Mouse (Mus musculus) neural tube, embryonic 11.5 days (tissue): ENCODE results near the gene Wfdc6a. TPM values are rescaled to one million over a fixed set of nuclear protein-coding genes. Genes with fewer than 3 reads are reported as not detected.
"Not testable (repeated sequence)": the region's sequence is repeated elsewhere in the genome, so short reads cannot be mapped to it uniquely, and the experiment has no call there.

ENCODE experiments used
- ATAC-seq: fragments of 200-750 bp; cut with Nextera tagmentation; 2 replicates; pipeline ENCODE4 v1.8.0; 2017; ENCODE audit warnings: moderate number of reproducible peaks, mild to moderate bottlenecking, moderate TSS enrichment, moderate library complexity; ENCODE audit not compliant: insufficient read depth, low FRiP score, low TSS enrichment
- DNase-seq: peaks from one replicate; pipeline ENCODE4 v3.0.0-alpha.2; 2015; ENCODE audit warnings: low spot score
- H3K27ac ChIP-seq: fragments of 300-500 bp; sonication (generic); 2 replicates; pipeline ENCODE4 v1.5.1; 2014; ENCODE audit warnings: low read depth, mild to moderate bottlenecking, low read length
- H3K27me3 ChIP-seq: fragments of 300-500 bp; sonication (generic); 2 replicates; pipeline ENCODE4 v1.6.1; 2014; ENCODE audit warnings: mild to moderate bottlenecking, low read length, mixed read lengths; ENCODE audit not compliant: control insufficient read depth, insufficient read depth
- H3K36me3 ChIP-seq: fragments of 300-500 bp; sonication (generic); 2 replicates; pipeline ENCODE4 v1.6.1; 2014; ENCODE audit warnings: mild to moderate bottlenecking, low read length, moderate library complexity, mixed read lengths; ENCODE audit not compliant: control insufficient read depth, insufficient read depth
- H3K4me1 ChIP-seq: fragments of 300-500 bp; sonication (generic); 2 replicates; pipeline ENCODE4 v1.6.1; 2014; ENCODE audit warnings: low read length, mixed read lengths; ENCODE audit not compliant: control insufficient read depth, insufficient read depth
- H3K4me2 ChIP-seq: fragments of 300-500 bp; sonication (generic); 2 replicates; pipeline ENCODE4 v1.6.1; 2014; ENCODE audit warnings: low read depth, mild to moderate bottlenecking, moderate library complexity
- H3K4me3 ChIP-seq: fragments of 300-500 bp; sonication (generic); 2 replicates; pipeline ENCODE4 v1.5.1; 2014; ENCODE audit warnings: low read depth, low read length
- H3K9ac ChIP-seq: fragments of 300-500 bp; sonication (generic); 2 replicates; pipeline ENCODE4 v1.6.1; 2014; ENCODE audit warnings: mild to moderate bottlenecking, low read length
- H3K9me3 ChIP-seq: fragments of 300-500 bp; sonication (generic); 2 replicates; pipeline ENCODE4 v1.6.1; 2016; ENCODE audit warnings: low read length; ENCODE audit not compliant: control insufficient read depth
- WGBS: fragments of 180-500 bp; shearing (Covaris S2); extraction: QIAGEN DNeasy Blood & Tissue Kit; methylation state at CpG from one replicate; pipeline ENCODE4 v1.1.7; 2014; 5-methylcytosine and 5-hydroxymethylcytosine counted together
- polyA plus RNA-seq: library from polyadenylated mRNA; unstranded; fragments of >200 nt; fragmentation: Nextera tagmentation; extraction: Ambion mirVana; gene quantifications from 2 replicates; pipeline ENCODE4 v1.2.1, GENCODE M21; 2014

Wfdc6a gene
- polyA plus RNA-seq: not detected in 2 replicates

GRCm38 (mm10) chr2:164585025-164585725, at the start of gene Wfdc6a:
Wfdc6a (minus strand) TSS chr2:164585447.
- WGBS: 76% methylated on average over 13 of the region's 13 CpGs
- DNase-seq, H3K4me3 ChIP-seq, H3K4me1 ChIP-seq, H3K9ac ChIP-seq, ATAC-seq, H3K27me3 ChIP-seq, H3K27ac ChIP-seq, H3K9me3 ChIP-seq, H3K36me3 ChIP-seq, H3K4me2 ChIP-seq: not testable (repeated sequence)

DNA sequence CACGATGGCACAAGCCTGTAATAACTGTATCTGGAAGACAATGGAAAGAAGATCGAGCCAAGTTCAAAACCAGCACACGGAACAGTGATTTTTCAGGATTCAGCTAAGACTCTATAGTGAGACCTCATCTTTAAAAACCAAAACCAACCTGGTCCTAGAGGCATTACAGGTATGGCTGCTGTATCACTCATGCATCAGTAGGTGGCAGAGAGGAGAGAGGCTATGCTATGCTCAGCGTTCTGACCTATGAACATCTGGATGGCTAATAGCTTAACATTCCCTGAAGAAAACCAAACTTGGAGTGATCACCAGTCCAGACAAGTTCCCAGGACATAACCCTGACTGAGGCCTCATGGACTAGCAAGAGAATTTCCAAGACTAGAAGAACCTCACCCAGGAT, 36.5 kb upstream of the Wfdc6a start:
- Histone ChIP-seq H3K4me3 (no peak overlapping the region), H3K9me3 (no peaks in the 10 kb centered on the region), H3K27ac (no peak overlapping the region), H3K27me3 (no peaks in the 10 kb centered on the region), H3K4me2 (no peak overlapping the region), H3K36me3 (no peaks in the 10 kb centered on the region), H3K4me1 (no peaks in the 10 kb centered on the region), H3K9ac (no peak overlapping the region)
- 82% methylated on average over 4 of the region's 4 CpGs for WGBS
- DNase-seq (no peak), ATAC-seq (no peak)

- DNase-seq (no peak), ATAC-seq (no peak)
- H3K4me2 ChIP-seq: no peak overlapping the region
- 82% methylated on average over 5 of the region's 5 CpGs for WGBS
- no peaks in the 10 kb centered on the region for H3K36me3 ChIP-seq
- no peak overlapping the region for H3K9ac ChIP-seq
- no peak overlapping the region for H3K27ac ChIP-seq
- H3K9me3 ChIP-seq: no peaks in the 10 kb centered on the region
- H3K4me3 ChIP-seq: no peak overlapping the region
- H3K4me1 ChIP-seq: no peaks in the 10 kb centered on the region
- H3K27me3 ChIP-seq: no peaks in the 10 kb centered on the region
Observed at GRCm38 (mm10) chr2:164619050-164619449, 33.8 kb upstream of the Wfdc6a start.

GRCm38 (mm10) chr2:164615386-164615785, 30.1 kb upstream of the Wfdc6a start:
- 86% methylated on average over 3 of the region's 3 CpGs for WGBS
- Histone ChIP-seq H3K4me1 (no peaks in the 10 kb centered on the region), H3K27ac (no peak overlapping the region), H3K27me3 (no peaks in the 10 kb centered on the region), H3K4me2 (no peak overlapping the region), H3K9ac (no peak overlapping the region), H3K36me3 (no peaks in the 10 kb centered on the region), H3K9me3 (no peaks in the 10 kb centered on the region), H3K4me3 (no peak overlapping the region)
- DNase-seq: no peak
- no peak for ATAC-seq

DNA sequence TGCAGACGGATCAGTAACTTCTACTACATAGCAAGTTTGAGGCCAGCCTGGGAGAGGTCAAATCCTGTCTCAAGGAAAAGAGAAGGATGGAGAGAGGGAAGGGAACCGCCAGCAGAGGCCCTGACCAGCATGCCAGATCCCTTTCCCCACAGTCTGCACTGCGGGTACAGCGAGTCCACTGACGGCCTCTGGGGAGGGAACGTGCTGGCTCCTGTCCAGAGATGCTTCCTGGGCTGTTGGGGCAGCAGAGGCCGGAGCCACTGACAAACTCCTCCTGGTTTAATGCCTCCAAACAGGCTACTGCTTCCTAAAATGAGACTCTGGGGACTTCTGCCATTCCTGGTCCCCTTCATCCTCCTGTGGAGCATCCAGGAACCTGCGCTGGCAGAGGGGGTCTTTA, 28.2 kb upstream of the Wfdc6a start, which contains the start of the genes Wfdc6b and Wfdc8:
Gene Wfdc6b (plus strand): TSS at position 52 of the 400 bp plus-strand sequence.
Gene Wfdc8 (minus strand): TSS at position 156 of the 400 bp plus-strand sequence.
- WGBS: 74% methylated on average over 8 of the region's 8 CpGs

GRCm38 (mm10) chr2:164608781-164609180, 23.5 kb upstream of the Wfdc6a start:
- no peak for DNase-seq
- Histone ChIP-seq H3K9me3 (no peaks in the 10 kb centered on the region), H3K4me2 (no peak overlapping the region), H3K27me3 (no peaks in the 10 kb centered on the region), H3K4me3 (no peak overlapping the region), H3K9ac (no peak overlapping the region), H3K4me1 (no peaks in the 10 kb centered on the region), H3K36me3 (no peaks in the 10 kb centered on the region), H3K27ac (no peak overlapping the region)
- no peak for ATAC-seq
- WGBS: 78% methylated on average over 6 of the region's 6 CpGs

More for the DNA sequence above, 28.2 kb upstream of the Wfdc6a start, which contains the start of the genes Wfdc6b and Wfdc8:
- H3K27me3 ChIP-seq, ATAC-seq, H3K36me3 ChIP-seq, H3K9ac ChIP-seq, H3K4me3 ChIP-seq, H3K27ac ChIP-seq, H3K4me2 ChIP-seq, H3K9me3 ChIP-seq, DNase-seq, H3K4me1 ChIP-seq: not testable (repeated sequence)

- no peak overlapping the region for H3K27ac ChIP-seq
- no peaks in the 10 kb centered on the region for H3K27me3 ChIP-seq
- H3K9me3 ChIP-seq: no peaks in the 10 kb centered on the region; the same call in 1 of the 2 replicates
- 93% methylated on average over 8 of the region's 8 CpGs for WGBS
- H3K4me2 ChIP-seq: no peak overlapping the region
- DNase-seq (no peak), ATAC-seq (no peak)
- H3K4me1 ChIP-seq: no peaks in the 10 kb centered on the region
- no peak overlapping the region for H3K9ac ChIP-seq
- no peak overlapping the region for H3K4me3 ChIP-seq
- no peaks in the 10 kb centered on the region for H3K36me3 ChIP-seq
Observed at GRCm38 (mm10) chr2:164604411-164604810, 19.2 kb upstream of the Wfdc6a start.

GRCm38 (mm10) chr2:164603482-164603881, 18.2 kb upstream of the Wfdc6a start:
- ATAC-seq: no peak
- Histone ChIP-seq H3K4me1 (no peaks in the 10 kb centered on the region), H3K4me3 (no peak overlapping the region), H3K4me2 (no peak overlapping the region), H3K9me3 (no peaks in the 10 kb centered on the region; the same call in 1 of the 2 replicates), H3K9ac (no peak overlapping the region), H3K27ac (no peak overlapping the region), H3K27me3 (no peaks in the 10 kb centered on the region), H3K36me3 (no peaks in the 10 kb centered on the region)
- DNase-seq: no peak
- 88% methylated on average over 3 of the region's 3 CpGs for WGBS

DNA sequence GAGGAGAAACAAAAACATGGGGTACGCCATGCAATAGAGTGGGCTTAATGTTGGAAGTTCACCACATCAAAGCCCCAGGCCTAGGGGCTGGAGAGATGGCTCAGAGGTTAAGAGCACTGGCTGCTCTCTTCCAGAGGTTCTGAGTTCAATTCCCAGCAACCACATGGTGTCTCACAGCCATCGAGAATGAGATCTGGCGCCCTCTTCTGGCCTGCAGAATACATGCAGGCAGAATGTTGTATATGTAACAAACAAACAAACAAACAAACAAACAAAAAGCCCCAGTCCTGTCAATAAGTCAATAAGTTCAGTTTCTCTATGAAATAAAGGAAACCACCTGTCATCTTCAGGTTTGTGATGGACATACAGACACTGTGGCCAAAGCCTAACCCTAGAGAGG, 14.9 kb upstream of the Wfdc6a start:
- no peak for DNase-seq
- no peak overlapping the region for H3K4me3 ChIP-seq
- no peak overlapping the region for H3K9ac ChIP-seq
- H3K27ac ChIP-seq: no peak overlapping the region
- H3K4me2 ChIP-seq: no peak overlapping the region
- H3K4me1 ChIP-seq: no peaks in the 10 kb centered on the region
- no peak for ATAC-seq
- H3K27me3 ChIP-seq: no peaks in the 10 kb centered on the region
- no peaks in the 10 kb centered on the region; the same call in 1 of the 2 replicates for H3K9me3 ChIP-seq
- WGBS: 64% methylated on average over 3 of the region's 3 CpGs
- no peaks in the 10 kb centered on the region for H3K36me3 ChIP-seq
